8 mouse cellular contexts compared by ENCODE assay signal in the genomic region with DNA sequence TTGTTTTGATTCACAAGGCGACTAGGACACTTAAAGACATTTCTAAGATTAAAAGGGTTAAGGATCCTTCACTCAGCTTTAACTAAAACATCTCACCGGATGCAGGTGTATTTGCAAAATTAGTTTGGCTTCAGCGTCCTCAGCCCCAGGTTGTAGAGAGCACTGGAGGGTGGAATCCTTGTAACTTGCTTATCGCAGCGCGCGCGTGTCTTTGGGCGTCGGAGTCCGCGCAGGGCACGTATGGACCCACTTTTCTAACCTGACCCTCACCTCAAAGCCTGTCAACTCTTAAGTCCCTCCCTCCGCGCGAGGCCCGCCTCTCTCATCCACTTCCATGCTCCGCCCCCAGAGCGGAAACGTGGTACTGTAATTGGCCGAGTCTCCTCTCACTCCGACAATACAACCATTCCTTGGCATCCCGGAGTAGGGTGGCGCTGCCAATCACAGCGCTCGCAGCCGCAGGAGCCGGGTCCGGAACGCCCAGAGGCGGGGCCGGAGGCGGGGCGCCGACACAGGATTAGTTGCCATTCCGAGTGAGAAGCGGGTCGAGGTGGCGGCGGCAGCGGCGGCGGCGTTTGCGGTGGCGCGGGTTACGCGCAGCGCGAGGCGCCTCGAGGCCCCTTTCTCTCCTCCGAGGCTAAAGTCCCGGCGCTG. TPM values are rescaled to one million over a fixed set of nuclear protein-coding genes. Genes with fewer than 3 reads are reported as not detected.
DNase-seq lines count a peak whose midpoint lies in the region; ATAC-seq lines count a peak whose summit lies in the region.

No protein-coding gene starts in this region.

- H3K4me1 ChIP-seq in intestine, embryonic 14.5 days (replicated peaks; ENCODE audit: control insufficient read depth, insufficient read depth, low read length), result 0 out of 2 replicates have a peak, but pooled peaks cover 3% of the 10 kb centered on the region

- peak overlapping the region; percentile 98 for H3K27ac ChIP-seq in intestine, embryonic 14.5 days (ENCODE audit: low read depth)

- peak overlapping the region; percentile 61 for H3K4me2 ChIP-seq in intestine, embryonic 14.5 days (ENCODE audit: low read length)

- H3K9me3 ChIP-seq in intestine, embryonic 14.5 days (ENCODE audit: control insufficient read depth, low read length), result no peaks in the 10 kb centered on the region

- H3K27me3 ChIP-seq in intestine, embryonic 14.5 days (replicated peaks; ENCODE audit: control insufficient read depth, insufficient read depth, low read length), result no peaks in the 10 kb centered on the region

- H3K4me3 ChIP-seq in intestine, embryonic 14.5 days (ENCODE audit: low read depth, low read length), result peak overlapping the region; percentile 70

- ATAC-seq in intestine, embryonic 14.5 days (replicated peaks; ENCODE audit: low FRiP score, low TSS enrichment, low read depth), result peak; percentile 99

- H3K36me3 ChIP-seq in intestine, embryonic 14.5 days (ENCODE audit: control insufficient read depth, insufficient read depth, low read length), result no peaks in the 10 kb centered on the region

- DNase-seq in adrenal gland, adult 18-20 months (ENCODE audit: low spot score in 2 of 2), result peak; percentile 97
- peak; percentile 98 for DNase-seq in embryo, embryonic 11 days
- DNase-seq in gastrocnemius, postnatal 25 days, result peak; percentile 100
- peak; percentile 98 for DNase-seq in intestine, embryonic 14.5 days (ENCODE audit: low spot score)
- DNase-seq in left cerebral cortex, postnatal 14 days (ENCODE audit: low spot score in 2 of 2), result peak; percentile 99
- peak; percentile 98 for DNase-seq in mesoderm, embryonic 11.5 days (ENCODE audit: low read depth, low spot score)
- DNase-seq in right cerebral cortex, postnatal 36 days (ENCODE audit: low spot score in 2 of 2), result peak; percentile 99
- DNase-seq in yolk sac, embryonic 10.5 days (ENCODE audit: low spot score), result peak; percentile 98

- WGBS in intestine, embryonic 14.5 days, result under 1% methylated on average over 51 of the region's 56 CpGs

- intact Hi-C loops in left cerebral cortex, postnatal 14 days (cut with DNase I), result loop anchor here (5.0 kb wide), 1 partner anchor 232 kb away; no protein-coding TSS in a partner anchor

- peak overlapping the region; percentile 93 for H3K9ac ChIP-seq in intestine, embryonic 14.5 days (ENCODE audit: low read length)

RNA-seq across cellular contexts. Expression of gene Glcci1, which starts 0.4 kb away (rescaled TPM):
- 10 to 100 TPM; 25.3 to 33.5 TPM for total RNA-seq in adrenal gland, adult 18-20 months (2021)
- total RNA-seq in gastrocnemius, postnatal 25 days (2021), result 1 to 10 TPM; 4.3 to 5.6 TPM
- 8.0 and 8.5 TPM in 2 replicates for polyA plus RNA-seq in intestine, embryonic 14.5 days (2014; fragmentation: Nextera tagmentation; extraction: Ambion mirVana)
- 10 to 100 TPM; 67.8 to 73.6 TPM for total RNA-seq in left cerebral cortex, postnatal 14 days (2021)

Comparison
In these comparisons a context has a peak if more than half of its experiments do, and no peak if none do; other contexts are left out.
1. Peak in every context shown above with its lines: DNase-seq, ATAC-seq, H3K4me3 ChIP-seq and H3K27ac ChIP-seq.